Mouse (Mus musculus) gastrocnemius, adult 2 months (tissue): ENCODE data around the gene Zfp981. TPM values are rescaled to one million over a fixed set of nuclear protein-coding genes. Genes with fewer than 3 reads are reported as not detected.
"Not testable (repeated sequence)": the region's sequence is repeated elsewhere in the genome, so short reads cannot be mapped to it uniquely, and the experiment has no call there.

Source experiments
- DNase-seq: peaks from one replicate; pipeline ENCODE4 v3.0.0; 2022
- H3K27ac ChIP-seq: fragments of 200-600 bp; 2 replicates; pipeline ENCODE4 v1.8.1; 2022; ENCODE audit warnings: mild to moderate bottlenecking
- H3K4me3 ChIP-seq: fragments of 200-600 bp; 2 replicates; pipeline ENCODE4 v1.8.1; 2022; ENCODE audit warnings: mild to moderate bottlenecking, moderate library complexity
- CTCF ChIP-seq: fragments of 200-600 bp; IDR thresholded peaks from 2 replicates; pipeline ENCODE4 v1.8.1; 2022; ENCODE audit warnings: antibody characterized with exemption, mild to moderate bottlenecking, moderate library complexity
- intact Hi-C: fragments of 180-260 bp; cut with DNase I; formaldehyde crosslinking; loops from one replicate; pipeline ENCODE4 v1.15.1; 2025
- long read RNA-seq, 2 experiments: library from polyadenylated mRNA; stranded (forward); transcript quantifications; one replicate each; pipeline ENCODE4 v2.0.0; 2021
- total RNA-seq, 2 experiments: library from RNA; stranded (reverse); gene quantifications; 2 replicates each; pipeline ENCODE4 v1.2.3; 2021

Zfp981 gene
- total RNA-seq = under 1 TPM in 1 of 2 experiments, not detected in 1; 0.33 TPM
- long read RNA-seq, experiment 1 = 0 reads
- long read RNA-seq, experiment 2, partial matches to known transcripts = 0 of 1 reads
- long read RNA-seq, experiment 2, other reads (novel, unspliced or antisense) = 1 of 1 reads

- intact Hi-C loops, H3K27ac ChIP-seq, DNase-seq, H3K4me3 ChIP-seq: not testable (repeated sequence)
Observed at GRCm38 (mm10) chr4:146501727-146502126, at the start of gene Zfp981. Gene Zfp981, plus strand, starts transcription at chr4:146502027.

- H3K27ac ChIP-seq, DNase-seq, H3K4me3 ChIP-seq, intact Hi-C loops: not testable (repeated sequence)
Observed at GRCm38 (mm10) chr4:146452576-146452975, 49.3 kb upstream of the Zfp981 start.

GRCm38 (mm10) chr4:146454170-146454569 is 47.7 kb upstream of the Zfp981 start:
- H3K27ac ChIP-seq, H3K4me3 ChIP-seq, DNase-seq, intact Hi-C loops: not testable (repeated sequence)

- intact Hi-C loops = no loop called here
- no peak for TF ChIP-seq CTCF
- no peak overlapping the region for H3K4me3 ChIP-seq
- no peak overlapping the region for H3K27ac ChIP-seq
- DNase-seq = no peak
Observed at GRCm38 (mm10) chr4:146454896-146455295, 46.9 kb upstream of the Zfp981 start.

GRCm38 (mm10) chr4:146455321-146455721 is 46.5 kb upstream of the Zfp981 start:
- DNase-seq = peak; percentile 19
- H3K27ac ChIP-seq = no peak overlapping the region
- no peak for TF ChIP-seq CTCF
- intact Hi-C loops = no loop called here
- no peak overlapping the region for H3K4me3 ChIP-seq

GRCm38 (mm10) chr4:146456061-146456726 is 45.6 kb upstream of the Zfp981 start:
- intact Hi-C loops = no loop called here
- no peak for TF ChIP-seq CTCF

GRCm38 (mm10) chr4:146457126-146457525 is 44.7 kb upstream of the Zfp981 start:
- no peak for DNase-seq
- intact Hi-C loops = no loop called here
- H3K27ac ChIP-seq = no peak overlapping the region
- H3K4me3 ChIP-seq = no peak overlapping the region
- TF ChIP-seq CTCF = no peak

More at GRCm38 (mm10) chr4:146456061-146456726, 45.6 kb upstream of the Zfp981 start:
- Histone ChIP-seq H3K4me3 (no peak overlapping the region), H3K27ac (no peak overlapping the region)
- DNase-seq = no peak

GRCm38 (mm10) chr4:146457720-146458119 is 44.1 kb upstream of the Zfp981 start:
- no peak for DNase-seq
- no peak overlapping the region for H3K4me3 ChIP-seq
- no peak overlapping the region for H3K27ac ChIP-seq
- intact Hi-C loops = no loop called here
- no peak for TF ChIP-seq CTCF

- H3K27ac ChIP-seq, intact Hi-C loops, H3K4me3 ChIP-seq, DNase-seq: not testable (repeated sequence)
Observed at GRCm38 (mm10) chr4:146459822-146460221, 42.0 kb upstream of the Zfp981 start.

- intact Hi-C loops, H3K27ac ChIP-seq, DNase-seq, H3K4me3 ChIP-seq: not testable (repeated sequence)
Observed at GRCm38 (mm10) chr4:146460685-146461084, 41.1 kb upstream of the Zfp981 start.

GRCm38 (mm10) chr4:146463649-146464351 is 38.0 kb upstream of the Zfp981 start:
- H3K4me3 ChIP-seq, H3K27ac ChIP-seq, DNase-seq, intact Hi-C loops: not testable (repeated sequence)

- H3K4me3 ChIP-seq, H3K27ac ChIP-seq, DNase-seq, intact Hi-C loops: not testable (repeated sequence)
Observed at GRCm38 (mm10) chr4:146469984-146470383, 31.8 kb upstream of the Zfp981 start.

- DNase-seq, intact Hi-C loops, H3K4me3 ChIP-seq, H3K27ac ChIP-seq: not testable (repeated sequence)
Observed at GRCm38 (mm10) chr4:146474181-146474580, 27.6 kb upstream of the Zfp981 start.

GRCm38 (mm10) chr4:146474716-146475676 is 26.8 kb upstream of the Zfp981 start:
- intact Hi-C loops, H3K27ac ChIP-seq, DNase-seq, H3K4me3 ChIP-seq: not testable (repeated sequence)

GRCm38 (mm10) chr4:146476260-146476659 is 25.6 kb upstream of the Zfp981 start:
- intact Hi-C loops, H3K4me3 ChIP-seq, DNase-seq, H3K27ac ChIP-seq: not testable (repeated sequence)

GRCm38 (mm10) chr4:146476959-146477358 is 24.9 kb upstream of the Zfp981 start:
- DNase-seq, intact Hi-C loops, H3K27ac ChIP-seq, H3K4me3 ChIP-seq: not testable (repeated sequence)

- intact Hi-C loops, DNase-seq, H3K27ac ChIP-seq, H3K4me3 ChIP-seq: not testable (repeated sequence)
Observed at GRCm38 (mm10) chr4:146480376-146481096, 21.3 kb upstream of the Zfp981 start.
